Mouse (Mus musculus) small intestine, adult 2 months (tissue): ENCODE results near the gene Id3.

Source experiments
- CTCF ChIP-seq: fragments of 200-500 bp; IDR thresholded peaks from 2 replicates; pipeline ENCODE4 v1.5.1; 2012; ENCODE audit warnings: low read depth, mild to moderate bottlenecking, control low read depth, inconsistent platforms, low read length, moderate library complexity, mixed read lengths; ENCODE audit not compliant: insufficient replicate concordance, insufficient read length; ENCODE audit errors: extremely low read depth
- POLR2A ChIP-seq: fragments of 200-500 bp; IDR thresholded peaks from 2 replicates; pipeline ENCODE4 v1.6.1; 2012; ENCODE audit warnings: low read depth, mild to moderate bottlenecking, control low read depth, inconsistent platforms, low read length, moderate library complexity

DNA sequence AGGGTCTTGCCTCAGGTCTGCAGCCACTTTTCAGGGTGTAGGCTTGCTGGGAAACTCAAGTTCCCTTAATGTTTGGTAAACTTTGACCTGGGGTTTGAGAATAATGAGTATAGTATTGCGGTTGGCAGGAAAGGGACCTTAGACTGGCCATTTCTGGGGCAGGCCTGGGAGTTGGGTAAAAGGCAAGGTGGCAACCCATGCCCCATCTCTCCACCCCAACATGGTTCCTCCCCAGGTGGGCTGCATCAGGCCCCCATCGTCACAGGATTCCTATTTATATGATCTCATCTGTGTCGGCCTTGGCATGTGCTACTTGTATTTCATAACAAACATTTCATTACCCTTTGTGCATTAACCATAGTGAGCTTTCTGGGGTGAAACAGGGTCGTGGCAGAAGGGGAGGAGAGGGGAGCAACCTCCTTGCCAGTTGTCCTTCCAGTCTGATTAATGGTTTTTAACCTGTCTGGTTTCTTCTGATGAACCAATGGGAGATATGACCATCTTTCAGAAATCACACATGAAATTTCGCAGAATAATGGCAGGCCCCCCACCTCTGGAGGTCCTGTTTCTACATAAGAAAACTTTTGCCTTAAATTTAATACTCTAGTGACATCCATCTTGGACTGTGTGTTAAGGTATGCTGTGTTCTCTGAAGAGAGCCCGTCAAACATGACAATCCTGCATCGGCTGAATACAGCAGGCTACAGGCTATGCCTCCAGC, 2.9 kb downstream of the Id3 start:
- TF ChIP-seq CTCF = no peak
- 0 out of 2 replicates have a peak, but pooled peaks have one; percentile 32 for TF ChIP-seq POLR2A
